Mouse (Mus musculus) ES-E14 (cell line): ENCODE data around the gene Zan. TPM values are rescaled to one million over a fixed set of nuclear protein-coding genes. Genes with fewer than 3 reads are reported as not detected.

ENCODE experiments used
- DNase-seq: peaks from one replicate; pipeline ENCODE4 v3.0.0-alpha.2; 2013; ENCODE audit warnings: low read depth, low spot score
- H3K27ac ChIP-seq: 2 replicates; pipeline ENCODE4 v1.5.1; 2012; ENCODE audit warnings: low read depth, mild to moderate bottlenecking, low read length, moderate library complexity, mixed read lengths; ENCODE audit not compliant: poor library complexity, insufficient read depth, severe bottlenecking
- H3K36me3 ChIP-seq: 2 replicates; pipeline ENCODE4 v1.6.1; 2012; ENCODE audit warnings: mild to moderate bottlenecking, low read length, moderate library complexity, mixed read lengths; ENCODE audit not compliant: control insufficient read depth, poor library complexity, insufficient read depth, severe bottlenecking
- H3K4me1 ChIP-seq, 2 experiments: fragments of 150-350 bp in 1 of 2; sonication (generic) in 1 of 2; 2 replicates each; pipeline ENCODE4 v1.6.1; 2012; ENCODE audit warnings: low read length in 2 of 2, mild to moderate bottlenecking in 1 of 2, mixed read lengths in 1 of 2; ENCODE audit not compliant: control insufficient read depth in 2 of 2, insufficient read depth in 2 of 2, poor library complexity in 1 of 2
- H3K4me3 ChIP-seq, 2 experiments: fragments of 150-350 bp in 1 of 2; sonication (generic) in 1 of 2; 2 replicates each; pipeline ENCODE4 v1.5.1; 2012; ENCODE audit warnings: low read length in 2 of 2, low read depth in 1 of 2, mild to moderate bottlenecking in 1 of 2, mixed read lengths in 1 of 2; ENCODE audit not compliant: insufficient read depth in 1 of 2, poor library complexity in 1 of 2, severe bottlenecking in 1 of 2
- H3K9ac ChIP-seq: 2 replicates; pipeline ENCODE4 v1.6.1; 2012; ENCODE audit warnings: low read depth, mild to moderate bottlenecking, low read length, mixed read lengths; ENCODE audit not compliant: poor library complexity, insufficient read depth, severe bottlenecking
- H3K9me3 ChIP-seq: fragments of 150-350 bp; sonication (generic); 2 replicates; pipeline ENCODE4 v1.6.1; 2012; ENCODE audit warnings: low read depth, mild to moderate bottlenecking, low read length; ENCODE audit not compliant: control insufficient read depth, insufficient read depth
- CHD2 ChIP-seq: IDR thresholded peaks from 2 replicates; pipeline ENCODE4 v1.6.1; 2014; ENCODE audit warnings: mild to moderate bottlenecking, low read depth, low read length, inconsistent platforms
- HCFC1 ChIP-seq: IDR thresholded peaks from 2 replicates; pipeline ENCODE4 v1.6.1; 2012; ENCODE audit warnings: low read length, inconsistent platforms, borderline replicate concordance; ENCODE audit not compliant: insufficient read depth
- MAFK ChIP-seq: IDR thresholded peaks from 2 replicates; pipeline ENCODE4 v1.6.1; 2014; ENCODE audit warnings: mild to moderate bottlenecking, low read depth, low read length, inconsistent platforms; ENCODE audit not compliant: insufficient read depth
- ZC3H11A ChIP-seq: IDR thresholded peaks from 2 replicates; pipeline ENCODE4 v1.6.1; 2012; ENCODE audit warnings: low read depth, mild to moderate bottlenecking, inconsistent platforms, low read length, borderline replicate concordance
- ZNF384 ChIP-seq: IDR thresholded peaks from 2 replicates; pipeline ENCODE4 v1.6.1; 2012; ENCODE audit warnings: low read depth, low read length, inconsistent platforms
- in situ Hi-C, 2 experiments: fragments of 600-800 bp; cut with MboI; formaldehyde crosslinking; loops; one replicate each; pipeline ENCODE4 v1.15.1; 2025; ENCODE audit warnings: low sequenced_read_pairs in 2 of 2, inconsistent platforms in 1 of 2; ENCODE audit not compliant: unreplicated experiment in 2 of 2
- total RNA-seq: library from RNA; depleted of rRNA; stranded (reverse); fragments of 300-350 nt; gene quantifications from 2 replicates; pipeline ENCODE4 v1.2.3, GENCODE M21; 2012

The Zan gene
- total RNA-seq, 1 experiment = 2.6 TPM

GRCm38 (mm10) chr5:137352011-137352975 lies 124.6 kb downstream of the Zan start:
- Histone ChIP-seq H3K27ac (peak overlapping the region; percentile 12; the same call in 1 of the 2 replicates), H3K9me3 (no peaks in the 10 kb centered on the region), H3K4me3 (peak overlapping the region; percentile 86), H3K4me1 (peaks cover 2 to 19% of the 10 kb centered on the region in 2 experiments; a peak in 2 of 4 replicates), H3K36me3 (peaks cover 18% of the 10 kb centered on the region; the same call in 1 of the 2 replicates), H3K9ac (peak overlapping the region; percentile 36; the same call in 1 of the 2 replicates)
- in situ Hi-C loops = no loop called here
- peak; percentile 74 for DNase-seq
- no peak for TF ChIP-seq ZC3H11A
- TF ChIP-seq CHD2 = no peak
- TF ChIP-seq MAFK = no peak

DNA sequence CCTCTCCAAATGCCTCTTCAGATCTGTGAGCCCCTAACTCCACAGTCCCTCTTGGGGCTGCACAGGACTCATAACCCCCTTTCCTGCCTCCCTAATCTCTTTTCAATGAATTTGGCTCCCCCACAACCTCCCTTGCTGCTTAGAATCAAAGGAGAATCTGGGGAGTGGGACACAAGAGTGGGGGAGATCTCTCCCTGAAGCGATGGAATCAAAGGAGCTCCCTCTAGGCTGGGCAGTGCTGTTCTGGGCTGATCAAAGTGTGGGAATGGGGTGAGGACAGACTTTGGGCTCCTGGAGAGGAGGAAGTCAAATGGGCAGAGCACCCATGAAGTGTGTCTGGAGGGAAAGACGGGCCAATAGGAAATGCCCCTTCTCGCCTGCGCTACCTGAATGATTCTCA lies 125.5 kb downstream of the Zan start:
- no peak for TF ChIP-seq MAFK
- no peak for TF ChIP-seq ZC3H11A
- Histone ChIP-seq H3K9me3 (no peaks in the 10 kb centered on the region), H3K9ac (peak overlapping the region; percentile 41; the same call in 1 of the 2 replicates), H3K27ac (peak overlapping the region; percentile 5; the same call in 1 of the 2 replicates), H3K36me3 (peaks cover 14% of the 10 kb centered on the region; the same call in 1 of the 2 replicates), H3K4me1 (peaks cover 3 to 21% of the 10 kb centered on the region in 2 experiments; a peak in 3 of 4 replicates), H3K4me3 (peak overlapping the region; percentile 86)
- in situ Hi-C loops = no loop called here
- DNase-seq = no peak

DNA sequence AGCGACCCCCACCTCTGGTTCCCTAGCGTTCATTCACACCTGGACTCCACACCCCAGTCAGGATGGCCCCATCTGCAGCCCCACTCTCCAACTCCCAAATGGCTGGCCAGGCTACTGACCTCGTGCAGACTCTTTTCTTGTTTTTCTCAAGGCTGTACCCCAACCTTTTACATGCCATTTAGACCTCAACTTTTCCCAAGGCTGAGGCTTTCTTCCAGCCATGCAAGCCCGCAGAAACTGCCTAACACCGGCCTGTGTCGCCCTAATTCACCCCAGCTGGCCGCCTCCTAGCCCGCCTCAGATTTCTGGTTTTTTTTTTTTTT lies 125.8 kb downstream of the Zan start:
- Histone ChIP-seq H3K27ac (no peak overlapping the region), H3K9ac (peak overlapping the region; percentile 88; the same call in 1 of the 2 replicates), H3K4me1 (peaks cover 3 to 22% of the 10 kb centered on the region in 2 experiments; a peak in 3 of 4 replicates), H3K36me3 (peaks cover 14% of the 10 kb centered on the region; the same call in 1 of the 2 replicates), H3K9me3 (no peaks in the 10 kb centered on the region), H3K4me3 (peak overlapping the region; percentile 86)
- TF ChIP-seq ZNF384 (no peak), HCFC1 (no peak), MAFK (no peak), ZC3H11A (no peak), CHD2 (no peak)
- in situ Hi-C loops = no loop called here
- DNase-seq = no peak

- peak overlapping the region; percentile 86 for H3K4me3 ChIP-seq
- TF ChIP-seq ZC3H11A = no peak
- TF ChIP-seq CHD2 = no peak
- H3K36me3 ChIP-seq = peaks cover 14% of the 10 kb centered on the region; the same call in 1 of the 2 replicates
- no peak for DNase-seq
- H3K9ac ChIP-seq = peak overlapping the region; percentile 88
- H3K4me1 ChIP-seq = peaks cover 3 to 24% of the 10 kb centered on the region in 2 experiments; a peak in 3 of 4 replicates
- H3K27ac ChIP-seq = peak overlapping the region; percentile 41; the same call in 1 of the 2 replicates
- H3K9me3 ChIP-seq = no peaks in the 10 kb centered on the region
- in situ Hi-C loops = no loop called here
Measured at GRCm38 (mm10) chr5:137350205-137351057, 126.4 kb downstream of the Zan start.
